ENCODE assay signal across 1 mouse cellular context in the genomic region with DNA sequence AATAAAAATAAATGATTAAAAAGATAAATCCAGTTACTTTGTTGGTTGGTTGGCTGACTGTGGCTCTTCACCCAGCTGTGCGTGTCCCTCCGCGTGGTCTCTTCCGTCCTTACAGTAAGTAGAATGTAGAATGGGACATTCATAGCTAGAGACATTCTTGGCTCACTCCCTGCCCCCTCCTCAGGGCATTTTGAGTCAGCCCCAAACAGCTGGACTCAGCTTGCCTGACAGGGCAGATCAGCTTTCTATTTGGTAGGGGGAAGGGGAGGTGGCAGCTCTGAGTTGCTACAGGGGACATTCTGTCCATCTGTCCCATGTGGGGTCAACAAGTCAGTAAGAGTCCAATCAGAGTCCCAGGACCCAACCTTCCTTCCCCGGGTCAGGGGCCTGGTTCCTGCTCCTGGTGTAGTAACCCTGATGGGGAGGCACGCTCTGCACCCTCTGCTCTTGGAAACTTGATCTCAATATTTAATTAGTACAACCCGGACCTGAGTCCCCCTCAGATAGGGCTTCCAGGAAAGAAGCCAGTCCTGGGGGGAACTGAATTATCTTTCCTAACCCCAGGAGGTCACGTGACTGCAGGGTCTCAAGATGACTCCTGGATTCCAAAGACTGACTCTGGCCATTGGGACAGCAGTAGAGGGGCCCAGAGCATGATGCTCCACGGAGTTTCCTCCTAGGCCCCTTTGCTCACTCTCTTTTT.
TF ChIP-seq lines count a peak whose summit lies in the region.

No protein-coding gene starts in this region.

TF ChIP-seq in MEL, 35 proteins besides CTCF, POLR2A, EP300 and RAD21:
- TF ChIP-seq POLR2AphosphoS5 (IDR thresholded peaks at IDR 0.05; ENCODE audit: borderline replicate concordance, low read depth, low read length) (no peak), POLR2AphosphoS2 (IDR thresholded peaks at IDR 0.05; ENCODE audit: low read length) (no peak), MEF2A (IDR thresholded peaks at IDR 0.05; ENCODE audit: extremely low read depth, insufficient replicate concordance, low read depth, low read length, poor library complexity, severe bottlenecking) (no peak), ZC3H11A (IDR thresholded peaks at IDR 0.05; ENCODE audit: low read depth, low read length) (no peak), ZNF384 (IDR thresholded peaks at IDR 0.05; ENCODE audit: low read depth, low read length) (no peak), USF1 (IDR thresholded peaks at IDR 0.05; ENCODE audit: low read depth, low read length) (peak; percentile 76), SIN3A (IDR thresholded peaks at IDR 0.05; ENCODE audit: low read length) (no peak), BHLHE40 (IDR thresholded peaks at IDR 0.05; ENCODE audit: borderline replicate concordance, low read depth, low read length) (peak; percentile 19; the same call in 1 of the 2 replicates), USF2 (IDR thresholded peaks at IDR 0.05; ENCODE audit: borderline replicate concordance in 1 of 2, insufficient read depth in 1 of 2, low read depth in 1 of 2, low read length in 2 of 2) (peak in 1 of 2 experiments; percentile 41; a peak in 1 of 4 replicates)
